Mouse (Mus musculus): ENCODE data around the gene Atp8a2.

Gene Atp8a2

DNA sequence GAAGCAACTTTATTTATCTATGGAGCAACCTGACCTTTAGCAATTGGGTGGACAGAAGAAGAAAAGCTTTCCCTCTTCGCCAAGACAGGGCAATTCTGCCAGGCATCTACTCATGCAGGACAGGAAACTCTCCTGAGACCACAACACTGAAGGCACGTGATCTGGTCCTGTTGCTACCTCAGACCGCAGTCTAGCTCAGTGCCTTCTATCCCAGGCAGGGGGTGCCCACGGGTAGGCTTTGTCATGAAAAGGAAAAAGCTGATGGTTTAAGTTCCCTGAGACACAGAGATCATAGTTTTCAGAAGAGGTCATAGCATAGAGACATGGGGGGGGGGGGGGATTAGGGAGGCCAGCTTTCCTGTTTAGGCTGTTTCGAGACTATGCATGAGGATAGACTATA is 269.2 kb downstream of the Atp8a2 start:
- no peak for DNase-seq (ENCODE audit: extremely low read depth, low read depth)

GRCm38 (mm10) chr14:59919865-59920264 is 277.1 kb downstream of the Atp8a2 start:
- no peak for DNase-seq (ENCODE audit: extremely low read depth, low read depth)

DNA sequence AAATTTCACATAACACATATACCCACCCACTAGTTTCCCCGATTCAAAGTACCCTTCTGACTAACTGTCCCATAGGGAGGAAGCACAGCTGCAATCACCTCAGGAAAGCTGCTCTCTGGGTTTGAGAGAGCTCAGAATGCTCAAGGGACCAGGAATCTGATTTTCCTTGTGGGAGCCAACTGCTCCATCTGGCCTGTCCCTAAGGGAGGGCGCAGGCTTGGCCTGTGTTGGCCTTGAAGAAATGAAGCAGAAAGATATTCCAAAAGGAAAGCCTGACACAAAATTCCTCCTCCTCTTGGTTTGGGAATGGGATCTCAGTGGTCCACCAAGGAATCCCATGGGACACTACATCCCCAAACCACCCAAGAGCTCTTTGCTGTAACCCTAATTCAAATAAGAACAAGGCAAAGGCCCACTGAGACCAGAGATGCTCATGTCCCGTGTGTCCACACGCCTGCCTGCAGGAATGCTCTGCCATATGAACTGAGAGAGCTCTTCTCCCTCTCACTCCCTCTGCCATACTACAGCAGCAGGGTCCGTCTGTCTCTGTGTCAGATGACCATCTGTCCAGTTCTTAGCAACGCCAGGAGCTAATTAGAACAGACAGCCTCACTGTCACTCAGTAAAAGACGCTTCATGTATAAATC is 293.4 kb downstream of the Atp8a2 start:
- DNase-seq (ENCODE audit: extremely low read depth, low read depth) = no peak

GRCm38 (mm10) chr14:59893971-59894370 is 303.0 kb downstream of the Atp8a2 start:
- DNase-seq (ENCODE audit: extremely low read depth, low read depth) = no peak

- DNase-seq (ENCODE audit: extremely low read depth, low read depth) = no peak
Measured at GRCm38 (mm10) chr14:59892084-59892483, 304.9 kb downstream of the Atp8a2 start.

DNA sequence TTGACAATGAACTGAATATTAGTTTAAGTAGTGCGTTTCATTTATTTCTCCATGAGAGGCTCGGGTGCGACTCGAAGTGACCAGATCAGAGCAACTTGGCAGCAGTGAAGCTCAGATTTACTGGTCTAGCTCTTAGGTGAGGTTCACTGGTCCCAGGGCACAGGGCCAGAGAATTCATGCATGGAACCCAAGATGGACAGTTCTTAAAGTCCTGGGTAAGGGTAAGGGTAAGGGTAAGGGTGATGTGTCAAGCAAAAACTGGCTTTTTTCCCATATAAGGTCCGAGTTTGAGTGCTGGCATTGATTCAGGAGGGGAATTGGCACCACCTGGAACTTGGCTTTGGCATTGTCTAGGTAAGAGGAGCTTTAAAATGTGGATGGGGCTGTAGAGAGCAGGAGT is 305.5 kb downstream of the Atp8a2 start:
- no peak for DNase-seq (ENCODE audit: extremely low read depth, low read depth)

- no peak for DNase-seq (ENCODE audit: extremely low read depth, low read depth)
Measured at GRCm38 (mm10) chr14:59890818-59891217, 306.2 kb downstream of the Atp8a2 start.

DNA sequence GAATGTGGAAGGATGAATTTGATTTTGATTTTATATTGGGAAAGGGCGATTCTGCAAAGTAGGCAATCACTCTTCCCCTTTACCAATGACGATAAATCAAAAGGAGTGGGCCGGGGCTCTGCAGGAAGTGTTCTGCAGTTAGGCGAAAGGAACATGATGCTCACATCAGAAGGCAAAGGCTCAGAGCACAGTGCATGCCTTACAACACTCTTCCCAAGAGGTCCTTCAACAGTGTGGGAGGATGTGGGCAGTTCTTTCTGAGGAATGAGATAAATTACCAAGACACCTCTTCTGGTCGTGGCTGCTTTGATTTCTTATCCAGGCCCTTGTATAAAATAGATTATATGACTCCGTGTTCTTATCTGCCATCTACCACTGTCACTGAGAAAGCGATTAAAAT is 306.9 kb downstream of the Atp8a2 start:
- DNase-seq (ENCODE audit: extremely low read depth, low read depth) = no peak

GRCm38 (mm10) chr14:59888446-59888845 is 308.5 kb downstream of the Atp8a2 start:
- no peak for DNase-seq (ENCODE audit: extremely low read depth, low read depth)

GRCm38 (mm10) chr14:59888046-59888445 is 308.9 kb downstream of the Atp8a2 start:
- no peak for DNase-seq (ENCODE audit: extremely low read depth, low read depth)

- DNase-seq (ENCODE audit: extremely low read depth, low read depth) = no peak
Measured at GRCm38 (mm10) chr14:59887061-59887861, 309.7 kb downstream of the Atp8a2 start.

DNA sequence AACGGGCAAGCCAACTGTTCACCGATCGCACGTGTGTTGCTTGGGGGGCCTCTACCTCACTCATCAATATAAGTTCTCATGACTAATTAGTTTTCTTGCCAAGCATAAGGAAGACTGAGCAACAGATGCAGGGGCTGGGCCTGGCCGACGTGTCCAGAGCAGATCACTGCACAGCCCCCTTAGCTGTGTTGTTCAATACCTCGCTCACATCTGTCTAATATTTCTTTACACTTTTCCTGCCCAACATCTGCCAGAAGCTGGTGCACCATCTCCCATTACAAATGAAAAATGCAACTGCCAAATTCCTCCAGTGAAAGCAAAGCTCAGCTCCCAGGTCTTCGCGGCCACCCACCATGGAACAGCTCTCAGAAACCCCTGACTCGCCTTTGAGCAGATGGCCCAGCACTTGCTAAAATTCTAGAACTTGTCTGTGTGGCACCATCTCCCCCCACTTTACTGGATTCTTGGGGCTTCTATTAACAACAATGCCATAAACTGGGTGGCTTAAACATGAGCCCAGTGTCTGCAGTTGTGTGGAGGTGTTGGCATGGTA is 313.4 kb downstream of the Atp8a2 start:
- DNase-seq (ENCODE audit: extremely low read depth, low read depth) = no peak

DNA sequence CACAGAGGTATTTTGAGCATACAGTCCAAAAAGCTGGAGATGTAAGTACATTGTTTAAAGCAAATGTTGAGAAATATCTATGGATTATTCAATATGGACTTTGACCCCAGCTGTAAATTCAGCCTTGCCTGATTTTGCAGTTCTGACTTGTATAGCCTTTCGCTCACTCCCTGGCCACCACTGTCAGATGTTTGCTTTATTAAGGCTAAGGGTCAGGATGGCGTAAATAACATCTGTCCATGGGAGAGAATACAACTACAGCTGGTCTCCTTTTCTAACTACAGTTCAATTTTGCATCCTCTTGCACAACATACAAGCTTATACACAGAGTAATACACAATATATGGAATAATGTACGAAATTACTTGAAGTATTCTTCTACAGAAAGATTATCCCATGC is 316.1 kb downstream of the Atp8a2 start:
- DNase-seq (ENCODE audit: extremely low read depth, low read depth) = no peak

- no peak for DNase-seq (ENCODE audit: extremely low read depth, low read depth)
Measured at GRCm38 (mm10) chr14:59878248-59878647, 318.7 kb downstream of the Atp8a2 start.

DNA sequence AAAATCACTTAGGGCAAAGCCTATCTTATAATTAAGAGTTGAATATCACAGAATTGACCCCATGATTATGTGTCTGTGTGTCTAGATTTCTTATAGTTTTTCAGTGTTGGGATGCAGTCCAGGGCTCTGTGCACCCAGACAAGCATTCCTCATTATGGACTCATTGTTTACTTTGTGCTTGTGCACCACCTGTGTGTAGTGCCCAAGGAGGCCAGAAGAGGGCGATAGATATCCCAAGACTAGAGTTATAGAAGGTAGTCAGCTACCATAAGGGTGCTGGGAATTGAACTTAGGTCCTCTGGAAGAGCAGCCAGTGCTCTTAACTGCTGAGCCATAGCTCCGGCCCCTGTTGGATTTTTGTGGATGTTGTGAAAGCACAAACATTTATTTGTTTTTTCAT is 320.5 kb downstream of the Atp8a2 start:
- DNase-seq (ENCODE audit: extremely low read depth, low read depth) = no peak

DNA sequence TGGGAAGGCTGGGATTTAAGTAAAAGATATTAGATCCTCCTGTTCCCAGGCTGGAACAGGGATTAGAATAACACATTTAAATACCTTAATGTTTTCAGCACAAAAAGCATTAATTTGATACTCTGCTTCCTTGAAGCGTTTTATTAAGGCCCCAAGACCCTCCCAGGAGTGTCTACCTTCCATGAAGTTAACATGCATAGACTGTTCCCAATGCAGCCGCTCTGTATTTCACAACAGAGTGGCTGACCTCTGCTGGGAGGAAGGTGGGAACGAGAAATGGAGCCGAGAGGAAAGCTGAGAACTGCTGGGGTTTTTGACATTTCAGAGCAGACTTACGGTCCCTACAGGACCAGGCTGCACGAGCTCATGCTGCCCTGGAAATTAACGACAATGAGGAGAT is 328.6 kb downstream of the Atp8a2 start:
- DNase-seq (ENCODE audit: extremely low read depth, low read depth) = no peak

GRCm38 (mm10) chr14:59867749-59868148 is 329.2 kb downstream of the Atp8a2 start:
- DNase-seq (ENCODE audit: extremely low read depth, low read depth) = no peak

DNA sequence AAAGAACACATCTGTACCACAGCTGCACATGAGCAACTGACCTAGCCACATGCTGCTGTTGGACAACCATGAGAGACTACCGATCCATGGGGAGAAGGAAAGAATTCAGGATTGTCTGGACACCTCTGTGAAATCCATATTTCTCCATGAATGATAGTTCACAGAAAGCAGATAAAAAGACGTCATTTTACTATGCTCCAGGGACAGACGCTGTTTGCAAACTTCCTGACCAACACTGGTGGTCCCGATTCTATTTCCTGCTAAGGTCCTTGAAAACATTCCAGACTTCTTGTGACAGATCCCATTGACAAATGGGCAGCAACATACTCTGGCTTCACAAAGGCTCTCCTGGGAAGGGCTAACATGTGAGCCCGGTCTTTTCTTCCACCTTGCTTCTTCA is 331.0 kb downstream of the Atp8a2 start:
- no peak for DNase-seq (ENCODE audit: extremely low read depth, low read depth)

DNA sequence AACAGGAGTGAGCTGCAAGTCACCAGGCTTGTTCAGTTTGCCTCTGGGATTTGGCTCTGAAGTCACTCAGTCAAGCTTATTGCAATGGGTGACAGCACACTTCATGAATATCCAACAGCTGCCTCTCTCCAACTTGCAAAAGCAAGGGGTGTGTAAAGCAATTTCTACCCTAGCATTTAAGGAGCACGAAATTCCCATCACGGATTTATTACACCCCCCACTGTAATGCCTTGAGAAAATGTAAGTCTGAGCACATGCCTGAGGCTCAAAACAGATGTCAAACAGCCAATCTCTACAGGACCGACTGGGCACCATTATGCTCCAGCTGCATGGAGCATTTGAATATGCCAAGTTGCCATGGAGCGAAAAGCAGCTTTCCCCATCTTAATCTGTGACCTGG is 334.6 kb downstream of the Atp8a2 start:
- no peak for DNase-seq (ENCODE audit: extremely low read depth, low read depth)

DNA sequence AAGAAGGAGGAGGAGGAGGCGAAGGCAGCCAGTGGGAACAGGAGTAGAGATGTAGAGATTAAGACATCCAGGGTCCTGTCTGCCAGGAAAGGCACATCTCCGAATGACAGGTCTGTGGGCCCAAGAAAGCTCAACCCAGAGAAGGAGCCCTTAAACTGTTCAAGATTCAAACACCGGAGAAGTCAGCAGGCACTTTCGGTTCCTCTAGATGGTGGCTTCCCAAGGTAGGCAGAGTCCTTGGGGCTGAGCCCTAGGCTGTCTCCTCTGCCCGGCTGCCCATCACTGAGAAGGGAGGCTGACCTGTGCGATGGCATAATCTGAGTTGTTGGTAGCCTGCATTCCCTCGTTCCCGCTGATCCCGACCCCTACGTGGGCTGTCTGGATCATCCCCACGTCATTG is 337.1 kb downstream of the Atp8a2 start:
- no peak for DNase-seq (ENCODE audit: extremely low read depth, low read depth)

DNA sequence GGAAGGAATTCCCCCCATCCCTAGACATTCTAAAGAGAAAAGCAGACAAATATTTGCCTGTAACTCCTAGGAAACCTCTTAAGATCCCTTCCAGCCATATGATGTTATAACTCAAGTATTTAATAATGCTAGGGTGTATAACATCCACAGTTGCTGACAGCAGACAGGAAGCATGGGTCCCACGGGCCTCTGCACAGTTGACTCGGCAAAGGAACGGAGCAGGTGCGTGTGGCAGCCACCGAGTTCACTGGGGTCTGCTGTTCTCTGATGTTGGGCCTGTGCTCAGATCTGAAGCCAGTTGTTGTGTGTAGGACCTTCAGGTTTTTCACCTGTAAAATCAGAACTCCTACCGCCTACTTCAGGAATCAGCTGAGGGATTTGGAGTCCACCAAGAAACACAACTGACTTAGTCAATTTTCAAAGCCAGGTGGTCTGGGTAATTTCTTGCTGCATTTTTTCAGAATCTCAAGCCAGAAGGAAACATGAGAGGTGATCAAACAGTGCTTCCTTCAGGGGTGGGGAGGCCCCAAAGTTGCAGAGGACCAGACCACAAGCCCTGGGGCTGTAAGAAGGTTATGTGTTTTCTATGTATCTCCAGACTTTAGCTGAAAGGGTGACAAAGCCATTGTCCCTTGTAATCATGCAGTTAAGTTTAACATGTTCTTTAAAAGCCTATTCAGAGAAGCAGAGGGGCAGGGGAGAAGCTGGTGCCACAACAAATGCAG is 338.3 kb downstream of the Atp8a2 start:
- DNase-seq (ENCODE audit: extremely low read depth, low read depth) = no peak

DNA sequence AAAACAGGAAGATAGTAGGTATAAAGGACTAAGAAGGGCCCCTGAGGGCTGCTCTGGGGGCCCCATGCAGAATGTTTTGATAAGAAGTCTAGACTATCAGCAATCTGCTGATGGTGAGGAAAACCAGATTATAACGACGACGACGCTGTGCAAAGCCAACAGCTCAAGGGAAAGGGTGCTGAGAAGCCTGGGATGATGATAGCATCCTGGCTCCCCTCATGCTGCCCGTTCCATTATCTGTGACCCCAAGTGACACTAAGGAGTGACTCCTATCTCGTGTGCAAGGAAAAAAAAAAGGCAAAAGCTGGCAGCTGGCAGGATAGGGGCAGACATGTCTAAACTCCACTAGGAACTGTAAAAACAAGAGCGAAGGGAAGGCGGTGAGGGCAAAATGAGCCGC is 343.8 kb downstream of the Atp8a2 start:
- DNase-seq (ENCODE audit: extremely low read depth, low read depth) = no peak

Measured in MEL-GATA-1-ER (cell line).